Mouse (Mus musculus): Measurements from ENCODE around the gene Adcy6. TPM values are rescaled to one million over a fixed set of nuclear protein-coding genes. Genes with fewer than 3 reads are reported as not detected.

The Adcy6 gene
- polyA plus RNA-seq, 1 experiment, result 38.2 TPM

GRCm38 (mm10) chr15:98606739-98607138 is 3.1 kb downstream of the Adcy6 start:
- H3K4me3 ChIP-seq (ENCODE audit: insufficient read depth, low read length), result no peak overlapping the region
- TF ChIP-seq POLR2A (IDR thresholded peaks at IDR 0.05; ENCODE audit: extremely low read depth, insufficient read depth, low read length) (no peak), CTCF (IDR thresholded peaks at IDR 0.05; ENCODE audit: extremely low read depth, insufficient read depth, low read length) (no peak)
- H3K27ac ChIP-seq (ENCODE audit: insufficient read depth, low read length), result no peak overlapping the region
- H3K4me1 ChIP-seq (ENCODE audit: control insufficient read depth, insufficient read depth, low read length), result peaks cover 4% of the 10 kb centered on the region; the same call in 1 of the 2 replicates

GRCm38 (mm10) chr15:98606051-98606536 is 3.8 kb downstream of the Adcy6 start:
- TF ChIP-seq POLR2A (IDR thresholded peaks at IDR 0.05; ENCODE audit: extremely low read depth, insufficient read depth, low read length) (no peak), CTCF (IDR thresholded peaks at IDR 0.05; ENCODE audit: extremely low read depth, insufficient read depth, low read length) (no peak)
- H3K4me3 ChIP-seq (ENCODE audit: insufficient read depth, low read length), result no peak overlapping the region
- no peak overlapping the region for H3K27ac ChIP-seq (ENCODE audit: insufficient read depth, low read length)
- peaks cover 4% of the 10 kb centered on the region; the same call in 1 of the 2 replicates for H3K4me1 ChIP-seq (ENCODE audit: control insufficient read depth, insufficient read depth, low read length)

DNA sequence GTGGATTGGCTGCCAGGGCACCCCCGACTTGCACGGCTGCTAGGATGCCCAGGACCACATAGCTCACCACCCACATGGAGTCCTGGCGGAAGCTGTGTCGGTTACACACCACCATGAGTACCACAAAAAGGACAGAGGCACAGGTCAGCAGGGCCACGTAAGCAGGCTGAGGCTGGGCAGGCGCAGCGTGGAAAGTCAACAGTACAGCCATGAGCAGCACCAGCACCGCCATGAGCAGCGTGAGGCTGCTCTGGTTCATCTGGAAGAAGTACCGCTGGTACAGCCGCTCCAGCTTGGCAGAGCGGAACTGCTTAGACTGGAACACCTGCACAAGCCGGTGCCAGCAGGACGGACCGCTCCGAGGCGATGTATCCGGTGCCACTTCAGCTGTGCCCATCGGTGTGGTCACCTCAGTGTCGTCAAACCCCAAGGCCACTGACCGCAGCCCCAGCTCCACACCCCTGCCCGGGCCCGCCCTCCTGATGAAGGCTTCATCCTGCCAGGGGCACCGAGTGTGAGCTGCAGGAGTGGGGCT is 5.8 kb downstream of the Adcy6 start:
- H3K4me1 ChIP-seq (ENCODE audit: control insufficient read depth, insufficient read depth, low read length), result peaks cover 6% of the 10 kb centered on the region; the same call in 1 of the 2 replicates
- no peak overlapping the region for H3K27ac ChIP-seq (ENCODE audit: insufficient read depth, low read length)
- TF ChIP-seq POLR2A (IDR thresholded peaks at IDR 0.05; ENCODE audit: extremely low read depth, insufficient read depth, low read length), result no peak
- TF ChIP-seq CTCF (IDR thresholded peaks at IDR 0.05; ENCODE audit: extremely low read depth, insufficient read depth, low read length), result no peak
- no peak overlapping the region for H3K4me3 ChIP-seq (ENCODE audit: insufficient read depth, low read length)

GRCm38 (mm10) chr15:98602921-98603458 is 6.9 kb downstream of the Adcy6 start:
- TF ChIP-seq POLR2A (IDR thresholded peaks at IDR 0.05; ENCODE audit: extremely low read depth, insufficient read depth, low read length), result no peak
- TF ChIP-seq CTCF (IDR thresholded peaks at IDR 0.05; ENCODE audit: extremely low read depth, insufficient read depth, low read length), result no peak
- peaks cover 6% of the 10 kb centered on the region; the same call in 1 of the 2 replicates for H3K4me1 ChIP-seq (ENCODE audit: control insufficient read depth, insufficient read depth, low read length)
- H3K27ac ChIP-seq (ENCODE audit: insufficient read depth, low read length), result no peak overlapping the region
- H3K4me3 ChIP-seq (ENCODE audit: insufficient read depth, low read length), result no peak overlapping the region

DNA sequence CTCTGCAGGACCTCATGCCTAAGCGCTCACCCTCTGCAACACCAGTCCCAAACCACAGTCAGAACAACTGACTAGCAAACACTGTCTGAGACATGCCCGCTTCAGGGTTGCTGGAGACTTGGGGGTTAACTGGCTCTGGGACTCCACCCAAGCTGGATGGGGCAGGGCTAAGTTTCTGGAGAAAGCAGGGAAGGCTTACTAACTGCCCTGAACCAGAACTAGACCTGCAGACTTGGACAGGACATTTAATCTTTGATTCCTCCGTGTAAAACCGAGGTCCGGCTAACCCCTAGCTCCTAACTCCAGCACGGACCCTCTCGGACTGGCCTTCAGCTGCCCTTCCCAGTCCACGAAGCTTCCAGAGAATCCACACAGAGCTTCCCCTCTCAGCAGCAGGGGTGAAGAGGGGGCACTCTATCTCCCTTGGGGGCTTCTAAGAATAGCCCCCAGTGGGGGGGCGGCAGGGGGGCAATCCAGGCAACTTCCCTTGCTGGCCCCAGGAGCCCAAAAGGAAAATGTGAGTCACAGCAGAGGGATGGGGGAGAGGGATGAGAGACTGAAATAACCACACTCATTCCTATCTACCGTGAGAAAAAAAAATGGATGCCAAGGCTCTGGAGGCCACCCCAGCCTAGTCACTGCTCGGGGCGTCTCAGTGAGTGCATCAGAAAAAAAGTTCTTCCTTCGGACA is 7.5 kb downstream of the Adcy6 start:
- no peak overlapping the region for H3K27ac ChIP-seq (ENCODE audit: insufficient read depth, low read length)
- TF ChIP-seq POLR2A (IDR thresholded peaks at IDR 0.05; ENCODE audit: extremely low read depth, insufficient read depth, low read length), result no peak
- TF ChIP-seq CTCF (IDR thresholded peaks at IDR 0.05; ENCODE audit: extremely low read depth, insufficient read depth, low read length), result no peak
- H3K4me1 ChIP-seq (ENCODE audit: control insufficient read depth, insufficient read depth, low read length), result peaks cover 4% of the 10 kb centered on the region; the same call in 1 of the 2 replicates
- H3K4me3 ChIP-seq (ENCODE audit: insufficient read depth, low read length), result no peak overlapping the region

GRCm38 (mm10) chr15:98601832-98602190 is 8.1 kb downstream of the Adcy6 start:
- TF ChIP-seq POLR2A (IDR thresholded peaks at IDR 0.05; ENCODE audit: extremely low read depth, insufficient read depth, low read length) (no peak), CTCF (IDR thresholded peaks at IDR 0.05; ENCODE audit: extremely low read depth, insufficient read depth, low read length) (no peak)
- Histone ChIP-seq H3K4me3 (ENCODE audit: insufficient read depth, low read length) (no peak overlapping the region), H3K27ac (ENCODE audit: insufficient read depth, low read length) (no peak overlapping the region), H3K4me1 (ENCODE audit: control insufficient read depth, insufficient read depth, low read length) (peaks cover 4% of the 10 kb centered on the region; the same call in 1 of the 2 replicates)

DNA sequence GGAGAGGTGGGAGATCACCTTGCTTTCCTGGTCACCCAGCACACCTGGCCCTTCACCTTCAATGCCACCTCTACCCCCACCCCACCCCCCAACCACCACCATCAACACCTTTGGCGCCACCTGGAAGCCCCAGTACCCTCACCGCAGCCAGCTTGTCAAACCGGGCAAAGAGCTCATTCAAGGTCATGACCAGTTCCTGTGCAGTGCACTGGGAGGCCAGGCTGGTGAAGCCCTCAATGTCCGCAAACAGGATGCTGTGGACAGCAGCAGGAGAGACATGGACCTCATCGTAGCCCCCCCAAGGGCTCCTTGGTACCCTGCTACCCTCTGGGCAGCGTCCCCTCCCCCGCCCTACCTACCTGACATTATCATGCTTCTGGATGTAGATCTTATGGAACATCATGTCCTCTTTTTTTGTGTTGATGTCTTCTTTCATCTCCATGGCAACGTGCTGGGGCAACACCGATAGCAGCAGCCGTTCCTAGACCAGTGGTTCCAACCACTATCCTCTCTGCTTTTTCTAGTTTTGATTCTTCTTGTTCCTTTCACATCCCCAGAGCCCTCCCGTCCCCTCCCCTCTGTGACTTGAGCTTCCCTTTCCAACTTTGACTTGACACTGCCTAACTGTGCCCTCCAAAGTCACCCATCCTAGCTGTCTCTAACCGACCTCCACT is 9.7 kb downstream of the Adcy6 start:
- Histone ChIP-seq H3K27ac (ENCODE audit: insufficient read depth, low read length) (no peak overlapping the region), H3K4me3 (ENCODE audit: insufficient read depth, low read length) (no peak overlapping the region), H3K4me1 (ENCODE audit: control insufficient read depth, insufficient read depth, low read length) (peaks cover 4% of the 10 kb centered on the region; the same call in 1 of the 2 replicates)
- no peak for TF ChIP-seq CTCF (IDR thresholded peaks at IDR 0.05; ENCODE audit: extremely low read depth, insufficient read depth, low read length)
- no peak for TF ChIP-seq POLR2A (IDR thresholded peaks at IDR 0.05; ENCODE audit: extremely low read depth, insufficient read depth, low read length)

- Histone ChIP-seq H3K4me3 (ENCODE audit: insufficient read depth, low read length) (no peak overlapping the region), H3K4me1 (ENCODE audit: control insufficient read depth, insufficient read depth, low read length) (peaks cover 2% of the 10 kb centered on the region; the same call in 1 of the 2 replicates), H3K27ac (ENCODE audit: insufficient read depth, low read length) (no peak overlapping the region)
- no peak for TF ChIP-seq CTCF (IDR thresholded peaks at IDR 0.05; ENCODE audit: extremely low read depth, insufficient read depth, low read length)
- TF ChIP-seq POLR2A (IDR thresholded peaks at IDR 0.05; ENCODE audit: extremely low read depth, insufficient read depth, low read length), result no peak
Observed at GRCm38 (mm10) chr15:98596609-98597008, 13.3 kb downstream of the Adcy6 start.

GRCm38 (mm10) chr15:98595049-98595448 is 14.8 kb downstream of the Adcy6 start:
- TF ChIP-seq POLR2A (IDR thresholded peaks at IDR 0.05; ENCODE audit: extremely low read depth, insufficient read depth, low read length) (no peak), CTCF (IDR thresholded peaks at IDR 0.05; ENCODE audit: extremely low read depth, insufficient read depth, low read length) (no peak)

More at GRCm38 (mm10) chr15:98595049-98595448, 14.8 kb downstream of the Adcy6 start:
- H3K4me3 ChIP-seq (ENCODE audit: insufficient read depth, low read length), result no peak overlapping the region
- H3K4me1 ChIP-seq (ENCODE audit: control insufficient read depth, insufficient read depth, low read length), result no peaks in the 10 kb centered on the region
- no peak overlapping the region for H3K27ac ChIP-seq (ENCODE audit: insufficient read depth, low read length)

Measured in cortical plate, adult 2 months (tissue).